Mouse (Mus musculus): ENCODE data around the gene Naa38. TPM values are rescaled to one million over a fixed set of nuclear protein-coding genes. Genes with fewer than 3 reads are reported as not detected.

Gene Naa38
- total RNA-seq, 4 experiments from 2014 or later, result 73.2 to 78.1 (median 75.7) TPM

- peak in 1 of 2 experiments; percentile 5 for DNase-seq (ENCODE audit: low spot score in 2 of 2)
Observed at GRCm38 (mm10) chr11:69400083-69400850, 5.0 kb downstream of the Naa38 start.

- peak; percentile 68 to 83 for DNase-seq (ENCODE audit: low spot score in 2 of 2)
Observed at GRCm38 (mm10) chr11:69401210-69401637, 5.9 kb downstream of the Naa38 start.

GRCm38 (mm10) chr11:69401987-69402386, 6.7 kb downstream of the Naa38 start:
- peak in 1 of 2 experiments; percentile 5 for DNase-seq (ENCODE audit: low spot score in 2 of 2)

GRCm38 (mm10) chr11:69403691-69404594, 8.7 kb downstream of the Naa38 start:
- DNase-seq (ENCODE audit: low spot score in 2 of 2), result peak in 1 of 2 experiments; percentile 5

GRCm38 (mm10) chr11:69404595-69405396, 9.5 kb downstream of the Naa38 start:
- peak in 1 of 2 experiments; percentile 7 for DNase-seq (ENCODE audit: low spot score in 2 of 2)

- DNase-seq (ENCODE audit: low spot score in 2 of 2), result no peak
Observed at GRCm38 (mm10) chr11:69405397-69406200, 10.3 kb downstream of the Naa38 start.

- no peak for DNase-seq (ENCODE audit: low spot score in 2 of 2)
Observed at GRCm38 (mm10) chr11:69406282-69406681, 11.0 kb downstream of the Naa38 start.

GRCm38 (mm10) chr11:69406867-69407723, 11.8 kb downstream of the Naa38 start:
- DNase-seq (ENCODE audit: low spot score in 2 of 2), result no peak

- no peak for DNase-seq (ENCODE audit: low spot score in 2 of 2)
Observed at GRCm38 (mm10) chr11:69407724-69408004, 12.4 kb downstream of the Naa38 start.

GRCm38 (mm10) chr11:69408541-69409377, 13.5 kb downstream of the Naa38 start:
- DNase-seq (ENCODE audit: low spot score in 2 of 2), result peak; percentile 69

- peak; percentile 62 to 65 for DNase-seq (ENCODE audit: low spot score in 2 of 2)
Observed at GRCm38 (mm10) chr11:69409378-69410044, 14.2 kb downstream of the Naa38 start.

- DNase-seq (ENCODE audit: low spot score in 2 of 2), result no peak
Observed at GRCm38 (mm10) chr11:69410045-69410309, 14.7 kb downstream of the Naa38 start.

GRCm38 (mm10) chr11:69410310-69411072, 15.2 kb downstream of the Naa38 start:
- peak in 1 of 2 experiments; percentile 37 for DNase-seq (ENCODE audit: low spot score in 2 of 2)

GRCm38 (mm10) chr11:69411073-69411535, 15.8 kb downstream of the Naa38 start:
- DNase-seq (ENCODE audit: low spot score in 2 of 2), result peak; percentile 93

GRCm38 (mm10) chr11:69411538-69412203, 16.4 kb downstream of the Naa38 start:
- DNase-seq (ENCODE audit: low spot score in 2 of 2), result peak; percentile 72 to 80

GRCm38 (mm10) chr11:69412548-69412947, 17.3 kb downstream of the Naa38 start:
- DNase-seq (ENCODE audit: low spot score in 2 of 2), result no peak

Data from gastrocnemius, adult 8-10 months (tissue).